Mouse (Mus musculus): ENCODE results near the gene Loxl3. TPM values are rescaled to one million over a fixed set of nuclear protein-coding genes. Genes with fewer than 3 reads are reported as not detected.

Loxl3 gene
- polyA plus RNA-seq, 1 experiment from 2014 or later: 9.2 TPM

GRCm38 (mm10) chr6:83023008-83023407 is 11.0 kb upstream of the Loxl3 start:
- H3K36me3 ChIP-seq (ENCODE audit: control insufficient read depth, insufficient read depth, low read length): no peaks in the 10 kb centered on the region
- 90% methylated on average over 9 of the region's 9 CpGs for WGBS
- H3K4me3 ChIP-seq (ENCODE audit: low read depth, low read length): no peak overlapping the region
- H3K4me2 ChIP-seq (ENCODE audit: low read depth): no peak overlapping the region
- no peaks in the 10 kb centered on the region for H3K4me1 ChIP-seq (ENCODE audit: control insufficient read depth, insufficient read depth, low read length)
- no peaks in the 10 kb centered on the region for H3K9me3 ChIP-seq (ENCODE audit: control insufficient read depth, low read length)
- H3K27ac ChIP-seq (ENCODE audit: low read depth, low read length): no peak overlapping the region
- no peak for ATAC-seq (ENCODE audit: insufficient read depth, low FRiP score, low TSS enrichment)
- H3K27me3 ChIP-seq (ENCODE audit: control insufficient read depth, insufficient read depth, low read length): no peaks in the 10 kb centered on the region
- DNase-seq (ENCODE audit: low spot score): no peak
- H3K9ac ChIP-seq (ENCODE audit: low read length): no peak overlapping the region

GRCm38 (mm10) chr6:83023786-83024185 is 10.2 kb upstream of the Loxl3 start:
- no peak for ATAC-seq (ENCODE audit: insufficient read depth, low FRiP score, low TSS enrichment)
- Histone ChIP-seq H3K4me1 (ENCODE audit: control insufficient read depth, insufficient read depth, low read length) (no peaks in the 10 kb centered on the region), H3K27me3 (ENCODE audit: control insufficient read depth, insufficient read depth, low read length) (0 out of 2 replicates have a peak, but pooled peaks cover 4% of the 10 kb centered on the region), H3K27ac (ENCODE audit: low read depth, low read length) (no peak overlapping the region), H3K9ac (ENCODE audit: low read length) (no peak overlapping the region), H3K9me3 (ENCODE audit: control insufficient read depth, low read length) (no peaks in the 10 kb centered on the region), H3K36me3 (ENCODE audit: control insufficient read depth, insufficient read depth, low read length) (no peaks in the 10 kb centered on the region), H3K4me3 (ENCODE audit: low read depth, low read length) (no peak overlapping the region), H3K4me2 (ENCODE audit: low read depth) (no peak overlapping the region)
- no peak for DNase-seq (ENCODE audit: low spot score)
- 91% methylated on average over 2 of the region's 2 CpGs for WGBS

DNA sequence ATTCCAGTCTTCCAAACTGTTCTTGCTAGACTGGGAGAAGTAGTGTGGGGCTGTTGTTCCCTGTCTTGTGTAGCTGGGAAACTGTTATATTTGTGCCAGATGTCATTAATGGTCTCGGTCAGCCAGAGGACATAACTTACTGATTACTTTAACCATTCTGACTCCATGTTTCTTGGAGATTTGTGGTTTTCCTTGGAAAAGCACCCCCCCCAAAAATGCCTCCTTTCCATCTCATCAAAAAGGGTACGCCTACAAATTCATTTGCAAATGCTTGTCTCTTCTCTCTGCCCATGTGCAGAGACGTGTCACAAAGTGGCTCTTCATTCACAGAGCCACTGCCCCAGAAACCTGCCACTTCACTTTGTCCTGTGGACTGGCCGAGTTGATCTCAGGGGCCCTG is 9.6 kb upstream of the Loxl3 start:
- no peak overlapping the region for H3K27ac ChIP-seq (ENCODE audit: low read depth, low read length)
- no peak for ATAC-seq (ENCODE audit: insufficient read depth, low FRiP score, low TSS enrichment)
- no peak overlapping the region for H3K4me2 ChIP-seq (ENCODE audit: low read depth)
- H3K9me3 ChIP-seq (ENCODE audit: control insufficient read depth, low read length): no peaks in the 10 kb centered on the region
- DNase-seq (ENCODE audit: low spot score): no peak
- no peaks in the 10 kb centered on the region for H3K4me1 ChIP-seq (ENCODE audit: control insufficient read depth, insufficient read depth, low read length)
- WGBS: 78% methylated on average over 4 of the region's 4 CpGs
- H3K36me3 ChIP-seq (ENCODE audit: control insufficient read depth, insufficient read depth, low read length): no peaks in the 10 kb centered on the region
- no peak overlapping the region for H3K9ac ChIP-seq (ENCODE audit: low read length)
- no peak overlapping the region for H3K4me3 ChIP-seq (ENCODE audit: low read depth, low read length)
- 0 out of 2 replicates have a peak, but pooled peaks cover 4% of the 10 kb centered on the region for H3K27me3 ChIP-seq (ENCODE audit: control insufficient read depth, insufficient read depth, low read length)

- no peak overlapping the region for H3K27ac ChIP-seq (ENCODE audit: low read depth, low read length)
- no peak overlapping the region for H3K4me3 ChIP-seq (ENCODE audit: low read depth, low read length)
- H3K27me3 ChIP-seq (ENCODE audit: control insufficient read depth, insufficient read depth, low read length): 0 out of 2 replicates have a peak, but pooled peaks cover 6% of the 10 kb centered on the region
- DNase-seq (ENCODE audit: low spot score) (no peak), ATAC-seq (ENCODE audit: insufficient read depth, low FRiP score, low TSS enrichment) (no peak)
- no peaks in the 10 kb centered on the region for H3K36me3 ChIP-seq (ENCODE audit: control insufficient read depth, insufficient read depth, low read length)
- H3K9me3 ChIP-seq (ENCODE audit: control insufficient read depth, low read length): no peaks in the 10 kb centered on the region
- no peak overlapping the region for H3K9ac ChIP-seq (ENCODE audit: low read length)
- H3K4me1 ChIP-seq (ENCODE audit: control insufficient read depth, insufficient read depth, low read length): no peaks in the 10 kb centered on the region
- H3K4me2 ChIP-seq (ENCODE audit: low read depth): no peak overlapping the region
- WGBS: 93% methylated on average over 2 of the region's 4 CpGs
Observed at GRCm38 (mm10) chr6:83025221-83025620, 8.8 kb upstream of the Loxl3 start.

- no peak overlapping the region for H3K27ac ChIP-seq (ENCODE audit: low read depth, low read length)
- H3K4me3 ChIP-seq (ENCODE audit: low read depth, low read length): no peak overlapping the region
- no peak for DNase-seq (ENCODE audit: low spot score)
- no peaks in the 10 kb centered on the region for H3K9me3 ChIP-seq (ENCODE audit: control insufficient read depth, low read length)
- no peak overlapping the region for H3K9ac ChIP-seq (ENCODE audit: low read length)
- ATAC-seq (ENCODE audit: insufficient read depth, low FRiP score, low TSS enrichment): no peak
- peaks cover 20% of the 10 kb centered on the region for H3K27me3 ChIP-seq (ENCODE audit: control insufficient read depth, insufficient read depth, low read length)
- no peaks in the 10 kb centered on the region for H3K36me3 ChIP-seq (ENCODE audit: control insufficient read depth, insufficient read depth, low read length)
- 67% methylated on average over 8 of the region's 8 CpGs for WGBS
- H3K4me2 ChIP-seq (ENCODE audit: low read depth): no peak overlapping the region
- H3K4me1 ChIP-seq (ENCODE audit: control insufficient read depth, insufficient read depth, low read length): peaks cover 2% of the 10 kb centered on the region; the same call in 1 of the 2 replicates
Observed at GRCm38 (mm10) chr6:83027293-83027692, 6.7 kb upstream of the Loxl3 start.

- WGBS: 59% methylated on average over 8 of the region's 9 CpGs
- H3K27ac ChIP-seq (ENCODE audit: low read depth, low read length): no peak overlapping the region
- H3K4me3 ChIP-seq (ENCODE audit: low read depth, low read length): no peak overlapping the region
- no peaks in the 10 kb centered on the region for H3K9me3 ChIP-seq (ENCODE audit: control insufficient read depth, low read length)
- no peaks in the 10 kb centered on the region for H3K36me3 ChIP-seq (ENCODE audit: control insufficient read depth, insufficient read depth, low read length)
- peaks cover 5% of the 10 kb centered on the region; the same call in 1 of the 2 replicates for H3K4me1 ChIP-seq (ENCODE audit: control insufficient read depth, insufficient read depth, low read length)
- DNase-seq (ENCODE audit: low spot score) (no peak), ATAC-seq (ENCODE audit: insufficient read depth, low FRiP score, low TSS enrichment) (no peak)
- no peak overlapping the region for H3K4me2 ChIP-seq (ENCODE audit: low read depth)
- H3K27me3 ChIP-seq (ENCODE audit: control insufficient read depth, insufficient read depth, low read length): peaks cover 22% of the 10 kb centered on the region
- no peak overlapping the region for H3K9ac ChIP-seq (ENCODE audit: low read length)
Observed at GRCm38 (mm10) chr6:83027706-83028105, 6.3 kb upstream of the Loxl3 start.

DNA sequence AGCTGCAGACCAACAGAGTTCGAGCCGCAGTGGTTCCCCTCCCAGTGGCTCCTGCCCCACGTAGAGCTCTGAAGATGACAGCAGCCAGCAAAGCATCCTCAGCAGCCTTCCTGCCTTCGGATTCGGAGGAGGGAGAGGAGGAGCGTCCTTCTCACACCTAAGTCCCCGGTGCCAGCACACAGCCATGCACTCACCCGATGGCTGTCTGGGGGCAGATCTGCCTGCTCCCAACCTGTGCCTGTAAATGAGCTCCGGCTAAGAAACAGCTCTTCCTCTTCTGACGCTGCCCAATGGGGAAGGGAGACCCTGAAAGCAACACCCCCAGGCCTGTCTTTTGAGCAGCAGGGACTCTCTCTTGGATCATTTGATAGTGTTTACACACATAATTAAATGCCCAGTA is 4.2 kb upstream of the Loxl3 start:
- 22% methylated on average over 10 of the region's 10 CpGs for WGBS
- Histone ChIP-seq H3K27me3 (ENCODE audit: control insufficient read depth, insufficient read depth, low read length) (peaks cover 22% of the 10 kb centered on the region), H3K4me2 (ENCODE audit: low read depth) (no peak overlapping the region), H3K27ac (ENCODE audit: low read depth, low read length) (no peak overlapping the region), H3K4me1 (ENCODE audit: control insufficient read depth, insufficient read depth, low read length) (peaks cover 7% of the 10 kb centered on the region; the same call in 1 of the 2 replicates), H3K4me3 (ENCODE audit: low read depth, low read length) (no peak overlapping the region), H3K9me3 (ENCODE audit: control insufficient read depth, low read length) (no peaks in the 10 kb centered on the region), H3K36me3 (ENCODE audit: control insufficient read depth, insufficient read depth, low read length) (no peaks in the 10 kb centered on the region), H3K9ac (ENCODE audit: low read length) (no peak overlapping the region)
- DNase-seq (ENCODE audit: low spot score) (no peak), ATAC-seq (ENCODE audit: insufficient read depth, low FRiP score, low TSS enrichment) (no peak)

GRCm38 (mm10) chr6:83031111-83031510 is 2.9 kb upstream of the Loxl3 start:
- Histone ChIP-seq H3K36me3 (ENCODE audit: control insufficient read depth, insufficient read depth, low read length) (no peaks in the 10 kb centered on the region), H3K4me1 (ENCODE audit: control insufficient read depth, insufficient read depth, low read length) (peaks cover 7% of the 10 kb centered on the region; the same call in 1 of the 2 replicates), H3K27me3 (ENCODE audit: control insufficient read depth, insufficient read depth, low read length) (peaks cover 22% of the 10 kb centered on the region), H3K4me2 (ENCODE audit: low read depth) (no peak overlapping the region), H3K9ac (ENCODE audit: low read length) (no peak overlapping the region), H3K4me3 (ENCODE audit: low read depth, low read length) (no peak overlapping the region), H3K9me3 (ENCODE audit: control insufficient read depth, low read length) (no peaks in the 10 kb centered on the region), H3K27ac (ENCODE audit: low read depth, low read length) (no peak overlapping the region)
- ATAC-seq (ENCODE audit: insufficient read depth, low FRiP score, low TSS enrichment) (no peak), DNase-seq (ENCODE audit: low spot score) (no peak)
- 70% methylated on average over 7 of the region's 7 CpGs for WGBS

DNA sequence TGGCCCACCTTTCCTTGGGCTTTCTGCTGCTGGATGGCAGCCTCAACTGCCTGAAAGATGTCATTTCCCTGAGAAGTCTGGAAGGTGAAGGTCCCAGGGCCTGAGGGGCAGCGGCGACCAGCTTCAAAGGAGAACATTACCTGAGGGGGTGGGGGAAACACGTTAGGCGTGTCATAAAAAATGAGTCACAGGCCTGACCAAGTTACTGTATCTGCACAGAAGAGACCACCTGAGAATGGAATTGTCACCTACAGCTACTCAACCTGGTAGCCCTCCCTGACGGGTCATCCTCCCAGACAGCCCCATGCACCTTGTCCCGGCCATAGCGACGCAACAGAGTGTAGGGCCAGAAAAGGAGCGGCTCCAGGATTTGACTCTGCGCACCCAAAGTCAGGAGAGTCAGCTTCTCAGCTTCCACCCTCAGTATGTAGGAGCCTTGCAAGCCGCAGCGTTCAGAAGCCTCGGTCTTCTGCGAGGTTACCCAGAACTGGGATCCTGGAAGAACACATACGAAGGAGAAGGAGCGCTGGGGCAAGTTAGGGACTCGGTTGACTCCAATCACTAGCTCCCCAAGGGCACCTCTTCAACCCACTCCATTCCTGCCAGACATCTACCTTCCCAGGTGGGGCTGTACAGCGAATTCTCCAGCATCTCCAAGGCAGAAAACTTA is 1.9 kb upstream of the Loxl3 start:
- no peak for ATAC-seq (ENCODE audit: insufficient read depth, low FRiP score, low TSS enrichment)
- no peaks in the 10 kb centered on the region for H3K36me3 ChIP-seq (ENCODE audit: control insufficient read depth, insufficient read depth, low read length)
- WGBS: 18% methylated on average over 18 of the region's 18 CpGs
- H3K9ac ChIP-seq (ENCODE audit: low read length): no peak overlapping the region
- H3K9me3 ChIP-seq (ENCODE audit: control insufficient read depth, low read length): no peaks in the 10 kb centered on the region
- H3K4me1 ChIP-seq (ENCODE audit: control insufficient read depth, insufficient read depth, low read length): peaks cover 7% of the 10 kb centered on the region; the same call in 1 of the 2 replicates
- DNase-seq (ENCODE audit: low spot score): no peak
- H3K4me2 ChIP-seq (ENCODE audit: low read depth): peak overlapping the region; percentile 85
- no peak overlapping the region for H3K27ac ChIP-seq (ENCODE audit: low read depth, low read length)
- H3K4me3 ChIP-seq (ENCODE audit: low read depth, low read length): peak overlapping the region; percentile 46
- H3K27me3 ChIP-seq (ENCODE audit: control insufficient read depth, insufficient read depth, low read length): peaks cover 22% of the 10 kb centered on the region

Data from neural tube, embryonic 11.5 days (tissue).